Mouse (Mus musculus): ENCODE data around the gene D6Ertd527e. TPM values are rescaled to one million over a fixed set of nuclear protein-coding genes. Genes with fewer than 3 reads are reported as not detected.
A peak's percentile ranks its signal among the peaks of the same experiment; 100 is the strongest.
"Not testable (repeated sequence)": the region's sequence is repeated elsewhere in the genome, so short reads cannot be mapped to it uniquely, and the experiment has no call there.

D6Ertd527e gene
- polyA plus RNA-seq, 1 experiment from 2014 or later = not detected

- ATAC-seq (ENCODE audit: low read depth) = no peak
- H3K4me3 ChIP-seq (ENCODE audit: low read depth, low read length) = no peak overlapping the region
- H3K27me3 ChIP-seq (ENCODE audit: control insufficient read depth, insufficient read depth, low read length) = no peaks in the 10 kb centered on the region
- no peak overlapping the region for H3K9ac ChIP-seq (replicated peaks; ENCODE audit: low read depth, low read length)
- 93% methylated on average over 6 of the region's 6 CpGs for WGBS
- H3K4me2 ChIP-seq (ENCODE audit: low read depth, low read length) = no peak overlapping the region
- peaks cover 52% of the 10 kb centered on the region for H3K36me3 ChIP-seq (ENCODE audit: control insufficient read depth, insufficient read depth, low read length)
- H3K4me1 ChIP-seq (ENCODE audit: control insufficient read depth, insufficient read depth, low read length) = no peaks in the 10 kb centered on the region
- no peak overlapping the region for H3K27ac ChIP-seq (ENCODE audit: low read depth, low read length)
- H3K9me3 ChIP-seq (ENCODE audit: control insufficient read depth, low read length) = no peaks in the 10 kb centered on the region
Measured at GRCm38 (mm10) chr6:87085026-87085425, 19.5 kb upstream of the D6Ertd527e start.

- H3K9me3 ChIP-seq (ENCODE audit: control insufficient read depth, low read length) = no peaks in the 10 kb centered on the region
- no peak overlapping the region for H3K4me3 ChIP-seq (ENCODE audit: low read depth, low read length)
- H3K27ac ChIP-seq (ENCODE audit: low read depth, low read length) = no peak overlapping the region
- peaks cover 40% of the 10 kb centered on the region for H3K36me3 ChIP-seq (ENCODE audit: control insufficient read depth, insufficient read depth, low read length)
- H3K27me3 ChIP-seq (ENCODE audit: control insufficient read depth, insufficient read depth, low read length) = no peaks in the 10 kb centered on the region
- WGBS = 95% methylated on average over 5 of the region's 5 CpGs
- H3K4me2 ChIP-seq (ENCODE audit: low read depth, low read length) = no peak overlapping the region
- no peak overlapping the region for H3K9ac ChIP-seq (replicated peaks; ENCODE audit: low read depth, low read length)
- no peak for ATAC-seq (ENCODE audit: low read depth)
- no peaks in the 10 kb centered on the region for H3K4me1 ChIP-seq (ENCODE audit: control insufficient read depth, insufficient read depth, low read length)
Measured at GRCm38 (mm10) chr6:87088356-87088755, 16.2 kb upstream of the D6Ertd527e start.

GRCm38 (mm10) chr6:87090877-87091276, 13.7 kb upstream of the D6Ertd527e start:
- H3K27ac ChIP-seq (ENCODE audit: low read depth, low read length) = no peak overlapping the region
- ATAC-seq (ENCODE audit: low read depth) = no peak
- no peaks in the 10 kb centered on the region for H3K4me1 ChIP-seq (ENCODE audit: control insufficient read depth, insufficient read depth, low read length)
- WGBS = 85% methylated on average over 3 of the region's 3 CpGs
- no peaks in the 10 kb centered on the region for H3K9me3 ChIP-seq (ENCODE audit: control insufficient read depth, low read length)
- H3K36me3 ChIP-seq (ENCODE audit: control insufficient read depth, insufficient read depth, low read length) = peaks cover 23% of the 10 kb centered on the region
- no peaks in the 10 kb centered on the region for H3K27me3 ChIP-seq (ENCODE audit: control insufficient read depth, insufficient read depth, low read length)
- H3K4me2 ChIP-seq (ENCODE audit: low read depth, low read length) = no peak overlapping the region
- H3K9ac ChIP-seq (replicated peaks; ENCODE audit: low read depth, low read length) = no peak overlapping the region
- H3K4me3 ChIP-seq (ENCODE audit: low read depth, low read length) = no peak overlapping the region

- ATAC-seq (ENCODE audit: low read depth) = no peak
Measured at GRCm38 (mm10) chr6:87092476-87092875, 12.1 kb upstream of the D6Ertd527e start.

GRCm38 (mm10) chr6:87093631-87094030, 10.9 kb upstream of the D6Ertd527e start:
- not testable (repeated sequence) for H3K4me1 ChIP-seq (ENCODE audit: control insufficient read depth, insufficient read depth, low read length); H3K27me3 ChIP-seq (ENCODE audit: control insufficient read depth, insufficient read depth, low read length); H3K9ac ChIP-seq (replicated peaks; ENCODE audit: low read depth, low read length); H3K4me3 ChIP-seq (ENCODE audit: low read depth, low read length); H3K4me2 ChIP-seq (ENCODE audit: low read depth, low read length); ATAC-seq (ENCODE audit: low read depth); H3K27ac ChIP-seq (ENCODE audit: low read depth, low read length); H3K9me3 ChIP-seq (ENCODE audit: control insufficient read depth, low read length)
- peaks cover 15% of the 10 kb centered on the region for H3K36me3 ChIP-seq (ENCODE audit: control insufficient read depth, insufficient read depth, low read length)
- 95% methylated on average over 8 of the region's 8 CpGs for WGBS

More at GRCm38 (mm10) chr6:87092476-87092875, 12.1 kb upstream of the D6Ertd527e start:
- H3K9me3 ChIP-seq (ENCODE audit: control insufficient read depth, low read length) = no peaks in the 10 kb centered on the region
- peaks cover 20% of the 10 kb centered on the region for H3K36me3 ChIP-seq (ENCODE audit: control insufficient read depth, insufficient read depth, low read length)
- H3K27ac ChIP-seq (ENCODE audit: low read depth, low read length) = no peak overlapping the region
- H3K27me3 ChIP-seq (ENCODE audit: control insufficient read depth, insufficient read depth, low read length) = no peaks in the 10 kb centered on the region
- WGBS = 86% methylated on average over 5 of the region's 5 CpGs
- H3K4me3 ChIP-seq (ENCODE audit: low read depth, low read length) = no peak overlapping the region
- no peaks in the 10 kb centered on the region for H3K4me1 ChIP-seq (ENCODE audit: control insufficient read depth, insufficient read depth, low read length)
- no peak overlapping the region for H3K9ac ChIP-seq (replicated peaks; ENCODE audit: low read depth, low read length)
- no peak overlapping the region for H3K4me2 ChIP-seq (ENCODE audit: low read depth, low read length)

GRCm38 (mm10) chr6:87099261-87099660, 5.3 kb upstream of the D6Ertd527e start:
- Histone ChIP-seq H3K36me3 (ENCODE audit: control insufficient read depth, insufficient read depth, low read length) (no peaks in the 10 kb centered on the region), H3K4me2 (ENCODE audit: low read depth, low read length) (no peak overlapping the region), H3K4me3 (ENCODE audit: low read depth, low read length) (no peak overlapping the region), H3K4me1 (ENCODE audit: control insufficient read depth, insufficient read depth, low read length) (peaks cover 8% of the 10 kb centered on the region; the same call in 1 of the 2 replicates), H3K9ac (replicated peaks; ENCODE audit: low read depth, low read length) (no peak overlapping the region), H3K9me3 (ENCODE audit: control insufficient read depth, low read length) (no peaks in the 10 kb centered on the region), H3K27me3 (ENCODE audit: control insufficient read depth, insufficient read depth, low read length) (no peaks in the 10 kb centered on the region), H3K27ac (ENCODE audit: low read depth, low read length) (peak overlapping the region; percentile 23; the same call in 1 of the 2 replicates)
- no peak for ATAC-seq (ENCODE audit: low read depth)
- WGBS = 14% methylated on average over 3 of the region's 3 CpGs

GRCm38 (mm10) chr6:87099671-87100296, 4.8 kb upstream of the D6Ertd527e start:
- Histone ChIP-seq H3K27ac (ENCODE audit: low read depth, low read length) (peak overlapping the region; percentile 66), H3K9me3 (ENCODE audit: control insufficient read depth, low read length) (no peaks in the 10 kb centered on the region), H3K4me3 (ENCODE audit: low read depth, low read length) (no peak overlapping the region), H3K4me1 (ENCODE audit: control insufficient read depth, insufficient read depth, low read length) (peaks cover 8% of the 10 kb centered on the region; the same call in 1 of the 2 replicates), H3K27me3 (ENCODE audit: control insufficient read depth, insufficient read depth, low read length) (no peaks in the 10 kb centered on the region), H3K9ac (replicated peaks; ENCODE audit: low read depth, low read length) (no peak overlapping the region), H3K36me3 (ENCODE audit: control insufficient read depth, insufficient read depth, low read length) (no peaks in the 10 kb centered on the region), H3K4me2 (ENCODE audit: low read depth, low read length) (no peak overlapping the region)
- WGBS = 56% methylated on average over 7 of the region's 7 CpGs
- peak; percentile 19; the same call in 1 of the 2 replicates for ATAC-seq (ENCODE audit: low read depth)

GRCm38 (mm10) chr6:87100297-87101020, 4.1 kb upstream of the D6Ertd527e start:
- Histone ChIP-seq H3K9ac (replicated peaks; ENCODE audit: low read depth, low read length) (no peak overlapping the region), H3K27ac (ENCODE audit: low read depth, low read length) (peak overlapping the region; percentile 66), H3K27me3 (ENCODE audit: control insufficient read depth, insufficient read depth, low read length) (no peaks in the 10 kb centered on the region), H3K36me3 (ENCODE audit: control insufficient read depth, insufficient read depth, low read length) (no peaks in the 10 kb centered on the region), H3K4me3 (ENCODE audit: low read depth, low read length) (no peak overlapping the region), H3K4me1 (ENCODE audit: control insufficient read depth, insufficient read depth, low read length) (peaks cover 8% of the 10 kb centered on the region; the same call in 1 of the 2 replicates), H3K4me2 (ENCODE audit: low read depth, low read length) (no peak overlapping the region), H3K9me3 (ENCODE audit: control insufficient read depth, low read length) (no peaks in the 10 kb centered on the region)
- WGBS = 83% methylated on average over 9 of the region's 9 CpGs
- no peak for ATAC-seq (ENCODE audit: low read depth)
